Mouse (Mus musculus) megakaryocyte, embryonic 14.5 days (primary cell): ENCODE measurements around the gene Larp7. TPM values are rescaled to one million over a fixed set of nuclear protein-coding genes. Genes with fewer than 3 reads are reported as not detected.

Source experiments
- H3K27me3 ChIP-seq: replicated peaks from 2 replicates; pipeline ENCODE3; 2012; ENCODE audit warnings: inconsistent platforms
- H3K36me3 ChIP-seq: replicated peaks from 2 replicates; pipeline ENCODE3; 2012; ENCODE audit warnings: low read length, inconsistent platforms, mixed read lengths
- H3K4me1 ChIP-seq: 2 replicates; pipeline ENCODE4 v1.6.1; 2012; ENCODE audit warnings: inconsistent platforms
- H3K4me3 ChIP-seq: replicated peaks from 2 replicates; pipeline ENCODE3; 2012; ENCODE audit warnings: moderate library complexity, mild to moderate bottlenecking, inconsistent platforms
- H3K9me3 ChIP-seq: 2 replicates; pipeline ENCODE4 v1.6.1; 2012; ENCODE audit warnings: inconsistent platforms
- FLI1 ChIP-seq: IDR thresholded peaks from 2 replicates; pipeline ENCODE4 v1.6.1; 2012; ENCODE audit warnings: low read length, inconsistent platforms, mixed read lengths
- GATA1 ChIP-seq: IDR thresholded peaks from 3 replicates; pipeline ENCODE4 v1.6.1; 2012; ENCODE audit warnings: mixed read lengths, low read length, inconsistent platforms, borderline replicate concordance
- polyA plus RNA-seq: library from polyadenylated mRNA; stranded (reverse); fragments of >175 nt; gene quantifications from 2 replicates; pipeline ENCODE4 v1.2.3, GENCODE M21; 2012; ENCODE audit warnings: low replicate concordance; ENCODE audit not compliant: insufficient read depth

Larp7 gene
- polyA plus RNA-seq, 1 experiment = 33.2 TPM

- TF ChIP-seq GATA1 = no peak
- TF ChIP-seq FLI1 = no peak
- Histone ChIP-seq H3K36me3 (no peaks in the 10 kb centered on the region), H3K9me3 (peaks cover 25% of the 10 kb centered on the region), H3K4me1 (no peaks in the 10 kb centered on the region), H3K4me3 (no peak overlapping the region), H3K27me3 (no peaks in the 10 kb centered on the region)
Measured at GRCm38 (mm10) chr3:127487302-127487701, 65.8 kb downstream of the Larp7 start.

Other genes starting within 250 kb of the Larp7 start
- gene Ank2, start 54.0 kb downstream of the Larp7 start, polyA plus RNA-seq = not detected in 2 replicates
- gene Zgrf1, start 140 bp upstream of the Larp7 start, polyA plus RNA-seq = 0.07 TPM in 1 of 2 replicates, not detected in the other
- gene Neurog2, start 79.8 kb upstream of the Larp7 start, polyA plus RNA-seq = not detected in 2 replicates
- gene Alpk1, start 227.2 kb upstream of the Larp7 start, polyA plus RNA-seq = 0.25 TPM in 1 of 2 replicates, not detected in the other
- gene Tifa, start 236.5 kb upstream of the Larp7 start, polyA plus RNA-seq = 131 and 222 TPM in 2 replicates